8 mouse cellular contexts compared by ENCODE assay signal in the genomic region with DNA sequence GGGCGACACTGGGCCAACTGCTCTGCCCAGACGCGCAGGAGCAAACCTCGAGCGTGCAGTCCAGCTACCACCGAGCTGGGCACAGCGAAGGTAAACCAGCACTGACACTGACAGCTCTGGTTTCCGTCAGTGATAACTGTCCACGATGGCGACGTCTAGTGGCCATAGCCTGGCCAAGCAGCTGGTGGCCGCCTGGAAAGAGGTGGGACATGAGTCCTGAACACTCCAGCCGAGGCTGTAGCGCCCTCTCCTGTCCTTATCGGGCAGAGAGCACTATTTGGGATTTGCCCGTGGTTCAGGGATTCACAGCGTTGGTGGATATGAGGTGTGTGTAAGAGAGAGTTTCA. TPM values are rescaled to one million over a fixed set of nuclear protein-coding genes. Genes with fewer than 3 reads are reported as not detected.
DNase-seq lines count a peak whose midpoint lies in the region; TF ChIP-seq lines count a peak whose summit lies in the region.

No protein-coding gene starts in this region.

- no peaks in the 10 kb centered on the region for H3K9me3 ChIP-seq in megakaryocyte, embryonic 14.5 days

- peak overlapping the region; percentile 21 for H3K4me3 ChIP-seq in cortical plate, adult 2 months (ENCODE audit: insufficient read depth, low read length)
- peak overlapping the region; percentile 93 for H3K4me3 ChIP-seq in megakaryocyte, embryonic 14.5 days (replicated peaks)

- peak; percentile 99 for TF ChIP-seq CTCF in cortical plate, adult 2 months (IDR thresholded peaks at IDR 0.05; ENCODE audit: extremely low read depth, insufficient read depth, low read length)

- peaks cover 12% of the 10 kb centered on the region for H3K36me3 ChIP-seq in megakaryocyte, embryonic 14.5 days (replicated peaks; ENCODE audit: low read length)

- no peaks in the 10 kb centered on the region for H3K27me3 ChIP-seq in megakaryocyte, embryonic 14.5 days (replicated peaks)

- H3K27ac ChIP-seq in cortical plate, adult 2 months (ENCODE audit: insufficient read depth, low read length), result peak overlapping the region; percentile 41; the same call in 1 of the 2 replicates

- peak; percentile 92 for DNase-seq in ZHBTc4 (ENCODE audit: low read depth, low spot score)
- DNase-seq in gastrocnemius, adult 8-10 months (ENCODE audit: low spot score in 2 of 2), result peak; percentile 96 to 97
- DNase-seq in induced T-regulatory cell, adult 2 months (ENCODE audit: low read depth), result peak; percentile 97
- DNase-seq in left cerebral cortex, adult 9 months (ENCODE audit: low spot score in 2 of 2), result peak; percentile 89 to 99
- peak; percentile 97 to 98 for DNase-seq in right cerebral cortex, adult 2 months (ENCODE audit: low spot score in 2 of 2)
- DNase-seq in urinary bladder, postnatal 10 days (ENCODE audit: low spot score), result peak; percentile 85

- H3K4me1 ChIP-seq in cortical plate, adult 2 months (ENCODE audit: control insufficient read depth, insufficient read depth, low read length), result peaks cover 13% of the 10 kb centered on the region
- H3K4me1 ChIP-seq in megakaryocyte, embryonic 14.5 days, result peaks cover 90% of the 10 kb centered on the region

- TF ChIP-seq POLR2A in cortical plate, adult 2 months (IDR thresholded peaks at IDR 0.05; ENCODE audit: extremely low read depth, insufficient read depth, low read length), result peak; percentile 98

RNA-seq across cellular contexts. Expression of gene Cirbp, which starts 0.8 kb away (rescaled TPM):
- polyA plus RNA-seq in cortical plate, adult 2 months (2012; rRNA removed), result 150 and 180 TPM in 2 replicates
- total RNA-seq in gastrocnemius, adult 8-10 months (2022), result 10 to 100 TPM; 23.4 to 49.1 (median 31.4) TPM
- 27.7 and 39.5 TPM in 2 replicates for polyA plus RNA-seq in megakaryocyte, embryonic 14.5 days (2012; ENCODE audit: insufficient read depth, low replicate concordance)

RNA-seq across cellular contexts. Expression of gene 1600002K03Rik, which starts 7.8 kb away (rescaled TPM):
- polyA plus RNA-seq in cortical plate, adult 2 months (2012; rRNA removed), result 13.1 and 13.9 TPM in 2 replicates
- 1 to 10 TPM; 4.3 to 7.8 (median 6.9) TPM for total RNA-seq in gastrocnemius, adult 8-10 months (2022)
- 3.0 and 7.7 TPM in 2 replicates for polyA plus RNA-seq in megakaryocyte, embryonic 14.5 days (2012; ENCODE audit: insufficient read depth, low replicate concordance)

RNA-seq across cellular contexts. Expression of gene Efna2, which starts 14.3 kb away (rescaled TPM):
- 7.7 and 8.5 TPM in 2 replicates for polyA plus RNA-seq in cortical plate, adult 2 months (2012; rRNA removed)
- under 1 TPM; 0.19 to 0.48 (median 0.36) TPM for total RNA-seq in gastrocnemius, adult 8-10 months (2022)
- polyA plus RNA-seq in megakaryocyte, embryonic 14.5 days (2012; ENCODE audit: insufficient read depth, low replicate concordance), result 0.79 and 1.6 TPM in 2 replicates

RNA-seq across cellular contexts. Expression of gene Midn, which starts 16.9 kb away (rescaled TPM):
- 26.6 and 33.8 TPM in 2 replicates for polyA plus RNA-seq in cortical plate, adult 2 months (2012; rRNA removed)
- 10 to 100 TPM; 20.8 to 36.0 (median 29.5) TPM for total RNA-seq in gastrocnemius, adult 8-10 months (2022)
- polyA plus RNA-seq in megakaryocyte, embryonic 14.5 days (2012; ENCODE audit: insufficient read depth, low replicate concordance), result 171 and 203 TPM in 2 replicates

RNA-seq across cellular contexts. Expression of gene Cbarp, which starts 24.3 kb away (rescaled TPM):
- 274 and 285 TPM in 2 replicates for polyA plus RNA-seq in cortical plate, adult 2 months (2012; rRNA removed)
- 1 to 10 TPM; 1.9 to 4.0 (median 2.9) TPM for total RNA-seq in gastrocnemius, adult 8-10 months (2022)
- polyA plus RNA-seq in megakaryocyte, embryonic 14.5 days (2012; ENCODE audit: insufficient read depth, low replicate concordance), result 4.8 and 11.7 TPM in 2 replicates

Comparison
In these comparisons a context has a peak if more than half of its experiments do, and no peak if none do; other contexts are left out.
1. Peak in every context shown above with its lines: DNase-seq, H3K4me3 ChIP-seq and H3K27ac ChIP-seq.